Comparison of ENCODE assay signal across 13 mouse cellular contexts in the genomic region with DNA sequence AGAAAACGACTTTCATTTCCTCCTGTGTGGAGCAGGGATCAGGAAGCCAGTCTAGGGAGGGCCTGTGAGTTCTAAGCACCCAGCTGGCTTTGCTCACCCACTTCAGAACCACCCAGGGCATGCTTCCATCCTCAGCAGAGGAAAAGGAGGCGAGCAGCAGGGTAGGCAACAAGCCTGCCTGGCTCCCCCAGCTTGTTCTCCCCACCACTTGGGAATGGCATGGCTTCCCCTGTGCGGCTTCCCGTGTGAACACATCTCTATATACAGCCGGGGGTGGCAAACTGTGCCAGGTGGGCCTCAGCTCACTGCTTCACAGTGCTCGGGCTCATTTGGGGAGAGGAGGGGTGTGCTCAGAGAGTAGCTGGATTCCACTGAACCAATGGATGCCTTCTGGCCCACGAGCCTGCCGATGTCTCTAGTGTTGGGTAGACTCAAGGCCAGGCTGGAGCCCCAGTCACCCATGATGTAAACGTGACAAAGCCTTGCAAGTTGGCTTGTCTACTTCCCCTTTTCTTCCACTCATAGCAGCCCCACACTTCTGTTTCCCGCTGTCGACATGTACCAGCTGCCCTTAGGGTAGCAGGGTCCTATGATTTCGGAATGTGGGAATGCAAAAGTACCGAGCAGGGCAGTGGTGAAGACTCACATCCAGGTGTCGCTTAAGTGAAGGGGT. TPM values are rescaled to one million over a fixed set of nuclear protein-coding genes. Genes with fewer than 3 reads are reported as not detected.
DNase-seq lines count a peak whose midpoint lies in the region; ATAC-seq lines count a peak whose summit lies in the region.
"Had no signal": no experiment of that assay in that cellular context is flagged by ENCODE, and none has a peak within 500 bp of the region (broad histone marks: within the 10 kb centered on the region; RNA-seq: fewer than 3 reads in every experiment).

No protein-coding gene starts in this region.

- H3K27ac ChIP-seq in brown adipose tissue, adult 24 weeks (replicated peaks; ENCODE audit: low read depth, low read length): peak overlapping the region; percentile 66
- 0 out of 2 replicates have a peak overlapping the region, but pooled peaks have one; percentile 52 for H3K27ac ChIP-seq in midbrain, embryonic 14.5 days (replicated peaks; ENCODE audit: low read depth, low read length)
- H3K27ac ChIP-seq: embryonic facial prominence, embryonic 15.5 days; intestine, embryonic 15.5 days; liver, embryonic 12.5 days had no signal

- no peaks in the 10 kb centered on the region for H3K9me3 ChIP-seq in midbrain, embryonic 14.5 days (ENCODE audit: control insufficient read depth, low read length)
- H3K9me3 ChIP-seq: embryonic facial prominence, embryonic 15.5 days; intestine, embryonic 15.5 days; liver, embryonic 12.5 days had no signal

- no peak overlapping the region for H3K9ac ChIP-seq in midbrain, embryonic 14.5 days (replicated peaks; ENCODE audit: low read length)
- H3K9ac ChIP-seq: embryonic facial prominence, embryonic 15.5 days; intestine, embryonic 15.5 days; liver, embryonic 12.5 days had no signal

- peak; percentile 60 for ATAC-seq in frontal cortex, adult (ENCODE audit: low TSS enrichment)
- no peak for ATAC-seq in midbrain, embryonic 14.5 days (ENCODE audit: low FRiP score, low TSS enrichment)
- no peak for ATAC-seq in erythroid progenitor cell, adult 5-6 weeks (replicated peaks; ENCODE audit: low FRiP score, poor library complexity, severe bottlenecking)
- ATAC-seq: intestine, embryonic 15.5 days; liver, embryonic 12.5 days had no signal

- peaks cover 24% of the 10 kb centered on the region for H3K4me1 ChIP-seq in brown adipose tissue, adult 24 weeks (ENCODE audit: control insufficient read depth, insufficient read depth, insufficient read length, low read length)
- 0 out of 2 replicates have a peak, but pooled peaks cover 5% of the 10 kb centered on the region for H3K4me1 ChIP-seq in midbrain, embryonic 14.5 days (ENCODE audit: control insufficient read depth, insufficient read depth, low read length)

- no peaks in the 10 kb centered on the region for H3K36me3 ChIP-seq in midbrain, embryonic 14.5 days (ENCODE audit: control insufficient read depth, insufficient read depth, low read length)
- H3K36me3 ChIP-seq: embryonic facial prominence, embryonic 15.5 days; intestine, embryonic 15.5 days; liver, embryonic 12.5 days had no signal

- DNase-seq in frontal cortex, postnatal 36 days (ENCODE audit: low spot score in 2 of 2): no peak
- DNase-seq in lung, postnatal 25 days (ENCODE audit: low spot score): peak; percentile 22
- no peak for DNase-seq in lung, adult 18-20 months
- no peak for DNase-seq in midbrain, embryonic 14.5 days
- DNase-seq in urinary bladder, postnatal 36 days (ENCODE audit: low spot score in 2 of 2): no peak
- DNase-seq: adrenal gland, postnatal 36 days; cerebellum, adult 9-11 months had no signal

- no peak overlapping the region for H3K4me2 ChIP-seq in midbrain, embryonic 14.5 days (ENCODE audit: low read length)
- H3K4me2 ChIP-seq: embryonic facial prominence, embryonic 15.5 days; intestine, embryonic 15.5 days; liver, embryonic 12.5 days had no signal

- no peaks in the 10 kb centered on the region for H3K27me3 ChIP-seq in midbrain, embryonic 14.5 days (ENCODE audit: control insufficient read depth, insufficient read depth, low read length)
- H3K27me3 ChIP-seq: embryonic facial prominence, embryonic 15.5 days; intestine, embryonic 15.5 days had no signal

- WGBS in midbrain, embryonic 14.5 days: 85% methylated on average over 14 of the region's 14 CpGs

- H3K4me3 ChIP-seq in brown adipose tissue, adult 24 weeks (ENCODE audit: insufficient read depth, low read depth, low read length): no peak overlapping the region
- H3K4me3 ChIP-seq in midbrain, embryonic 14.5 days (replicated peaks; ENCODE audit: low read depth, low read length): no peak overlapping the region
- H3K4me3 ChIP-seq: embryonic facial prominence, embryonic 15.5 days; intestine, embryonic 15.5 days; liver, embryonic 12.5 days had no signal

RNA-seq across cellular contexts. Expression of a gene that starts 20.5 kb away (rescaled TPM):
- 7.6 and 14.4 TPM in 2 replicates for polyA plus RNA-seq in brown adipose tissue, adult 24 weeks (2012; ENCODE audit: insufficient read depth, insufficient read length, missing spikeins)
- 122 and 165 TPM in 2 replicates for polyA plus RNA-seq in midbrain, embryonic 14.5 days (2014; fragmentation: Nextera tagmentation; extraction: Ambion mirVana)
- total RNA-seq in erythroid progenitor cell, adult 5-6 weeks (2015; ENCODE audit: low replicate concordance): 5.0 and 5.4 TPM in 2 replicates
- 3.4 and 7.2 TPM in 2 replicates for total RNA-seq in erythroid progenitor cell, adult 5-6 weeks (2017; ENCODE audit: low replicate concordance)
